Mouse (Mus musculus) macrophage (primary cell): ENCODE data around the gene 7420426K07Rik. TPM values are rescaled to one million over a fixed set of nuclear protein-coding genes. Genes with fewer than 3 reads are reported as not detected.

Experiments used
- H3K27ac ChIP-seq: fragments of 350-480 bp; formaldehyde crosslinking; 2 replicates; pipeline ENCODE4 v1.9.0; 2021
- H3K36me3 ChIP-seq: fragments of 350-480 bp; formaldehyde crosslinking; 2 replicates; pipeline ENCODE4 v1.9.0; 2021; ENCODE audit errors: inconsistent target
- H3K4me3 ChIP-seq: fragments of 350-480 bp; formaldehyde crosslinking; 2 replicates; pipeline ENCODE4 v1.9.0; 2021; ENCODE audit errors: inconsistent target
- H3K79me2 ChIP-seq: fragments of 350-480 bp; formaldehyde crosslinking; 2 replicates; pipeline ENCODE4 v1.9.0; 2021; ENCODE audit errors: inconsistent target
- WGBS: methylation state at CpG from one replicate; pipeline ENCODE4 v1.1.7; 2026; ENCODE audit warnings: inconsistent platforms; ENCODE audit not compliant: missing documents; 5-methylcytosine and 5-hydroxymethylcytosine counted together
- polyA plus RNA-seq: library from polyadenylated mRNA; stranded (reverse); fragments of 250-400 nt; gene quantifications from 3 replicates; pipeline ENCODE4 v1.2.4, GENCODE M21; 2018; ENCODE audit warnings: inconsistent platforms
- total RNA-seq, 78 experiments: library from RNA; depleted of rRNA; stranded (reverse); fragments of 250-400 nt; gene quantifications; 1 replicate in 9 of 78; 2 replicates in 24 of 78; 3 replicates in 43 of 78; 4 replicates in 2 of 78; pipeline ENCODE4 v1.2.4; 2018; ENCODE audit warnings: inconsistent platforms in 56 of 78

The 7420426K07Rik gene
- not detected for total RNA-seq (2018; cell fraction: chromatin; rRNA removed)
- not detected for total RNA-seq (2018; cell fraction: cytosol; rRNA removed)
- total RNA-seq (2018; cell fraction: nucleus; rRNA removed): not detected
- not detected in 3 replicates for polyA plus RNA-seq

GRCm38 (mm10) chr9:98902819-98903218 lies at the start of gene 7420426K07Rik:
Gene 7420426K07Rik (plus strand): TSS chr9:98903119.
- no peaks in the 10 kb centered on the region for H3K36me3 ChIP-seq
- no peak within 1 kb of the TSS for H3K27ac ChIP-seq
- 93% methylated on average over 2 of the region's 2 CpGs for WGBS
- no peak within 1 kb of the TSS for H3K4me3 ChIP-seq
- H3K79me2 ChIP-seq: no peaks in the 10 kb centered on the region

DNA sequence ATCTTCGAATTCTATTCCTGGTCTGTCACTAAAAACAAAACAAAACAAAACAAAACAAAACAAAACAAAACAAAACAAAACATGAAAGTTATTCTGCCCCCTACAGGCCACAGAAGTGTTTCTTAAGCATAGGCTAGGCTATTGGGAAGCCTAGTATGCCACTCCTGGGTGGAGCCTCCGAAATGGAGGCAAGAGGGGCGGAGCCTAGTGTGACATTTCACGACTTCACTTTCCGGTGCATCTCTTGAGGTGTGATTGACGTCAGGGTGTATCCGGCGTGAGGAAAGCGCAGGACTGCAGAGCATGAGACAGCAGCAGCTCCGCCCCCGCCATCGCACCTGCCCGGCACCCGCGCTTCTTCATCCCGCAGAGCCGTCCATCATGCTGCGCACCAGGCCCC lies 46.7 kb upstream of the 7420426K07Rik start, which contains the start of gene Prr23a2:
Gene Prr23a2 (plus strand): TSS at position 285 of the 400 bp plus-strand sequence.
- 79% methylated on average over 14 of the region's 18 CpGs for WGBS
- Histone ChIP-seq H3K27ac (no peak within 1 kb of the TSS), H3K36me3 (no peaks in the 10 kb centered on the region), H3K79me2 (no peaks in the 10 kb centered on the region), H3K4me3 (no peak within 1 kb of the TSS)

DNA sequence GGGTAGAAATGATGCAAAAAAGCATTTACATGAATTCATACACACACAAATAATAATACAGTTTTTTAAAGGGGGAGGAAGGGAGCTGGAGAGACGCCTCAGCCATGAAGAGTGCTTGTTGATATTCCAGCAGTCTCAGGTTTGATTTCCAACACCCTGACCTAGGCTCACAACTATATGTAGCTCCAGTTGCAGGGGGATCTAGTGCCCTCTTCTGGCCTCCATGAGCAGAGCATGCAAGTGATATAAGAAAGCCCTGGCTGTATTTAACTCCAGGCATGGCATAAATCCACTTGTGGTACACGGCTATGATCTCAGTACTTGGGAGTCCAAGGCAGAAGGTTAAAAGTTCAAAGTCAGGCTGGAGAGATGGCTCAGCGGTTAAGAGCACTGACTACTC lies 39.5 kb upstream of the 7420426K07Rik start:
- no peak overlapping the region for H3K4me3 ChIP-seq
- H3K79me2 ChIP-seq: no peaks in the 10 kb centered on the region
- no peak overlapping the region for H3K27ac ChIP-seq
- 86% methylated on average over 3 of the region's 3 CpGs for WGBS
- no peaks in the 10 kb centered on the region for H3K36me3 ChIP-seq

- Histone ChIP-seq H3K4me3 (no peak within 1 kb of the TSS), H3K79me2 (no peaks in the 10 kb centered on the region), H3K36me3 (no peaks in the 10 kb centered on the region), H3K27ac (no peak within 1 kb of the TSS)
- 57% methylated on average over 22 of the region's 22 CpGs for WGBS
These were observed 38.3 kb upstream of the 7420426K07Rik start, which contains the start of gene Prr23a3 for GRCm38 (mm10) chr9:98864571-98864970. Gene Prr23a3 (plus strand): TSS chr9:98864767.

DNA sequence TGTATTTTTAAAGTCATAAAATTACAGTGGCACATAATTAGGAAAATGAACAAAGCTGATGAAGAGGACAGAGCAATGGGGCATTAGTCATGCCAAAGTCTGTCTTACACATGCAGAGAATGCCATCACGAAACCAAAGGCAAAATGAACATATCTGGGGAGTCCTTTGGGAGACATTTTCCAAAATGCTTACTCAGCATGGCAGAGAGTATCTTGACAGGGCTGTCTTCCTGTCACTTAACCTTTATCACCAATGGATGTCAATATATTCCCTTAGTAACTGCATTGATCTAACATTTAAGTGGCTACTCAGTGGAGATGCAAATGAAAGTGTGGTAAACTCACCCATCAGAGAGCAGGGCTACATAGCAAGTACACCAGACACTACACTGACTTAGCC lies 1.4 kb upstream of the 7420426K07Rik start:
- WGBS: 73% methylated on average over 1 of the region's 1 CpGs
- H3K27ac ChIP-seq: no peak overlapping the region
- H3K79me2 ChIP-seq: no peaks in the 10 kb centered on the region
- no peak overlapping the region for H3K4me3 ChIP-seq
- no peaks in the 10 kb centered on the region for H3K36me3 ChIP-seq

GRCm38 (mm10) chr9:98920629-98921523 lies 18.0 kb downstream of the 7420426K07Rik start:
- Histone ChIP-seq H3K36me3 (no peaks in the 10 kb centered on the region), H3K79me2 (no peaks in the 10 kb centered on the region), H3K4me3 (no peak overlapping the region), H3K27ac (no peak overlapping the region)
- WGBS: 98% methylated on average over 5 of the region's 5 CpGs

- no peaks in the 10 kb centered on the region for H3K36me3 ChIP-seq
- no peak overlapping the region for H3K27ac ChIP-seq
- 66% methylated on average over 6 of the region's 6 CpGs for WGBS
- no peaks in the 10 kb centered on the region for H3K79me2 ChIP-seq
- H3K4me3 ChIP-seq: no peak overlapping the region
These were observed 20.2 kb downstream of the 7420426K07Rik start for GRCm38 (mm10) chr9:98923119-98923518.

DNA sequence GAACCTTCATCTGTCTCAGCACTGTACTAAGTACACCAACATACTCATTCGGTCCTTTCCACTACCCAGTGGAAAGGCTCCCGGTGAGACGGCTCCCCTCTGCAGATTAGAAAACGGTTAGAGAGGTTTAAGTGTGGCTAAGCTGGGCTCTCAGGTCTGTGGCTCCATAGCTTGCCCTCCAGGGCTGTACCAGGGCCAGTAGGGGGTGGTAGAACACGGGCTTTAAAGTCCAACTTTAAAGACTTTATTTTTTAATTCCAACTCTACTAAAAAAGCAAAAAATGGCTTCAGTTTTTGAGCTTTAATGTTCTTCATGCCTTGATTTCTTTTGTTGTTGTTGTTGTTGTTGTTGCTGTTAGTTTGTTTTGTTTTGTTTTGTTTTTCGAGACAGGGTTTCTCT lies 21.3 kb downstream of the 7420426K07Rik start:
- H3K27ac ChIP-seq: no peak overlapping the region
- H3K4me3 ChIP-seq: no peak overlapping the region
- WGBS: 55% methylated on average over 6 of the region's 6 CpGs
- no peaks in the 10 kb centered on the region for H3K36me3 ChIP-seq
- no peaks in the 10 kb centered on the region for H3K79me2 ChIP-seq

DNA sequence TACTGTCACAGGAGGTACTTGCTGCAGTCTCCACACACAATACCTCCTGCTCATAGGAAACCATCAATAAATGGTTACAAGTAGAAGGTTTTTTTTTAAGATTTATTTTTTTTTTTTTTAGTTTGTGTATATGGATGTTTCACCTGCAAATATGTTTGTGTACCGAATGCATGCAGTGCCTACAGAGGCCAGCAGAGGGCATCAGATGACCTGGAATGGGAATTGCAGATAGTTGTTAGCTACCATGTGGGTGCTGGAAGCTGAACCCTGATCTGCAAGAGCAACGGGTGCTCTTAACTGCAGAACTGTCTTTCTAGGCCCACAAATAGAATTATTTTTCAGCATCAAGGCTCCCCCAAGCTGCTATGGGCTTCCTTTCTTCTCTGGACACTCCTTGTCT lies 26.6 kb downstream of the 7420426K07Rik start:
- Histone ChIP-seq H3K27ac (no peak overlapping the region), H3K36me3 (no peaks in the 10 kb centered on the region), H3K4me3 (no peak overlapping the region), H3K79me2 (no peaks in the 10 kb centered on the region)
- 89% methylated on average over 2 of the region's 2 CpGs for WGBS

- Histone ChIP-seq H3K79me2 (no peaks in the 10 kb centered on the region), H3K27ac (no peak overlapping the region)
- 68% methylated on average over 6 of the region's 6 CpGs for WGBS
These were observed 30.0 kb downstream of the 7420426K07Rik start for GRCm38 (mm10) chr9:98932931-98933330.

DNA sequence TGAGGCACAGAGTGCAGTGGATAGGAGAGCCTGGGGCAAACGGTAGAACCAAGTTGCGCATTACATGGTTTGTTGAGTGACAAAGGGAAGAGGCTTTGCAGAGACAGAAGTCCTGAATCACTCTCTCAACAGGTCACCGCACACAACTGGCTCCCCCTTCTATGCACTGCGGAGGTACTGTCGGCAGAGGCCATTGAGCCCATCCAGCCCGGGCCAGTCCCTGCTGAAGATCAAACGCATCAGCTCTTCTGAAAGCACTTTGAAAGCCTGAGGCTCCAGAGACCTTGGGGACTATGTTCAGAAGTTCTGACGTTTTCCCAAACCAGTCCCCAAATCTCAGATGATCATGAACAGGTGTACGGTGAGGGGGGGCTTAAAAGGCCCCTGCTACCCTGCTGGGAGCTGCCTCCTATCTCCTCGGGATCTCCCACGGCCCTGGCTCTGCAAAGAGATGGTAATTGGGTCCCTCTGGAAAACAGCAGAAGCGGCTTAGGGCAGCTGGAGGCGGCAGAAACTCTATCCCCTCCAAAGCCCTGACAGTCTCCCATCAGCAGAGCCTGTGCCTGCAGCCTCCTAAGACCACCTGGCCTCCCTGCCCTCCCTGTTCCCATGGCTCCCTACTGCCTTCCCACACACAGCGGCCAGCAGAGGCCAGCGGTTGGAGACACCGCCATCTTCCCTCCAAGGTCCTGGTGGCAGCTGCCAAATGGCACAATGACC lies 32.4 kb downstream of the 7420426K07Rik start:
- Histone ChIP-seq H3K36me3 (no peaks in the 10 kb centered on the region), H3K4me3 (no peak overlapping the region), H3K27ac (no peak overlapping the region), H3K79me2 (no peaks in the 10 kb centered on the region)
- 38% methylated on average over 16 of the region's 16 CpGs for WGBS

More at GRCm38 (mm10) chr9:98932931-98933330, 30.0 kb downstream of the 7420426K07Rik start:
- Histone ChIP-seq H3K36me3 (no peaks in the 10 kb centered on the region), H3K4me3 (no peak overlapping the region)

DNA sequence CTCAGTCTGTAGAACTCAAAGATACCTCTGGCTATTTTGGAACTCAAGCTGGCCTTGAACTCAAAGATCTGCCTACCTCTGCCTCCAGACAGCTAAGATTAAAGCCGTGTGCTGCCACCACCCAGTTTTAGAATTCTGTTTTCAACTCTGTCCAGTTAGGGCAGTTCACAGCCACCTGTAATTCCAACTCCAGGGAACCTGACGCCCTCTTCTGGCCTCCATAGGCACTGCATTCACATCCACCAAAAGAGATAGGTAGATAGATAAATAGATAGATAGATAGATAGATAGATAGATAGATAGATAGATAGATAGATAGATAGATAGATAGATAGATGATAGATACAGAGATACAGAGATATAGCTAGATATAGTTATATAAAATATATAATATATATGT lies 36.4 kb downstream of the 7420426K07Rik start:
- 41% methylated on average over 2 of the region's 2 CpGs for WGBS
- Histone ChIP-seq H3K36me3 (no peaks in the 10 kb centered on the region), H3K27ac (no peak overlapping the region), H3K79me2 (no peaks in the 10 kb centered on the region), H3K4me3 (no peak overlapping the region)

DNA sequence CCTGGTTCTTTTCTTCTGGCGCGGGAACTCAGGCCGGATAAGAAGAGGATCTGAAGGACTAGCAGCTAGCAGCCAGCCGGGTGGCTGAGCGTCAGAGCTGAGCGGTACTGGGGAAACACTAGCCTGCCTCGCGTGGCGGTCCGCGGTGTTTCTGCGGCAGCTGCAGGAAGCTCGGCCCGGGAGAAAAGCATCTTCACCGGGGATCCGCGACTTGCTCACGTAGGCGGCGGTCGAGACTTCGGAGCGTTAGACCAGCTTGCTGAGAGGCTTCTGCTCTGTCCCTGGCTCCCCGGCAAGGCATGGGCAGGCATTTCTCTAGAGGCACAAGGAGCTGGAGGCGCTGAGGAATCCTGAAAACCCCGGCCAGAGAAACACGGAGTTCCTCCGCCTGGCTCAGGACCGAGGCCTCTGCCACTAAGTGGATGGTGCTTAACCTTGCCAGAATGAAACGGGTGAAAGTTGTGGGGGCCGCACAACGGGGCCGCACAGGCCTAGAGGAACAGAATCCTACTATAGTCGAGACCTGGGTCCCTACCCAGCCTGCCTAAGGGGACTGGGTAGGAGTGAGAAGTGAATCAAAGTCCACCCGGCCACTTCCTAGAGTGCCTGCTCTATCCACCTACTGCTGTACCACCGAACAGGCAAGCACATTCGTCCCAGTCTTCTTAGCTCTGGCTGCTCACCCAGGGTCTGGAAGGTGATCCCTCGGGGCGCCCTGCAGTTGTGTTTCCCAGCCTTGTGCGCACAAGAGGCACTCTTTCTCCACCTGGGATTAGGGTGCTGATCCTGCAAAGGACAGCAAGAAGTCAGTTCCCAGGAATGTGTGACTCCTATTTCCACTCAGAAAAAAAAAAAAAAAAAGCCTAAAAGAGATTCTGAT lies 49.5 kb downstream of the 7420426K07Rik start:
- Histone ChIP-seq H3K36me3 (no peaks in the 10 kb centered on the region), H3K4me3 (no peak overlapping the region), H3K79me2 (no peaks in the 10 kb centered on the region), H3K27ac (no peak overlapping the region)
- 3% methylated on average over 40 of the region's 40 CpGs for WGBS

- Histone ChIP-seq H3K27ac (no peak overlapping the region), H3K36me3 (no peaks in the 10 kb centered on the region), H3K4me3 (no peak overlapping the region), H3K79me2 (no peaks in the 10 kb centered on the region)
- 9% methylated on average over 4 of the region's 4 CpGs for WGBS
These were observed 50.4 kb downstream of the 7420426K07Rik start for GRCm38 (mm10) chr9:98953291-98953690.
